Mouse (Mus musculus): ENCODE measurements around the gene Tnfsf13b. TPM values are rescaled to one million over a fixed set of nuclear protein-coding genes. Genes with fewer than 3 reads are reported as not detected.

The Tnfsf13b gene
- polyA plus RNA-seq, 1 experiment = 14.3 TPM

- TF ChIP-seq CTCF (IDR thresholded peaks at IDR 0.05; ENCODE audit: extremely low read depth, insufficient read length, insufficient replicate concordance, low read depth, low read length) = no peak
- TF ChIP-seq POLR2A (IDR thresholded peaks at IDR 0.05; ENCODE audit: low read depth, low read length) = peak; percentile 72; the same call in 1 of the 2 replicates
- under 1% methylated on average over 68 of the region's 68 CpGs for WGBS
- H3K27me3 ChIP-seq (ENCODE audit: control insufficient read depth, insufficient read depth, low read length) = no peaks in the 10 kb centered on the region
Measured at GRCm38 (mm10) chr8:9977573-9978314, 28.5 kb upstream of the Tnfsf13b start, which contains the start of the genes Lig4 and Abhd13. Gene Lig4, minus strand, starts transcription at chr8:9977686. Gene Abhd13, plus strand, starts transcription at chr8:9977707.

DNA sequence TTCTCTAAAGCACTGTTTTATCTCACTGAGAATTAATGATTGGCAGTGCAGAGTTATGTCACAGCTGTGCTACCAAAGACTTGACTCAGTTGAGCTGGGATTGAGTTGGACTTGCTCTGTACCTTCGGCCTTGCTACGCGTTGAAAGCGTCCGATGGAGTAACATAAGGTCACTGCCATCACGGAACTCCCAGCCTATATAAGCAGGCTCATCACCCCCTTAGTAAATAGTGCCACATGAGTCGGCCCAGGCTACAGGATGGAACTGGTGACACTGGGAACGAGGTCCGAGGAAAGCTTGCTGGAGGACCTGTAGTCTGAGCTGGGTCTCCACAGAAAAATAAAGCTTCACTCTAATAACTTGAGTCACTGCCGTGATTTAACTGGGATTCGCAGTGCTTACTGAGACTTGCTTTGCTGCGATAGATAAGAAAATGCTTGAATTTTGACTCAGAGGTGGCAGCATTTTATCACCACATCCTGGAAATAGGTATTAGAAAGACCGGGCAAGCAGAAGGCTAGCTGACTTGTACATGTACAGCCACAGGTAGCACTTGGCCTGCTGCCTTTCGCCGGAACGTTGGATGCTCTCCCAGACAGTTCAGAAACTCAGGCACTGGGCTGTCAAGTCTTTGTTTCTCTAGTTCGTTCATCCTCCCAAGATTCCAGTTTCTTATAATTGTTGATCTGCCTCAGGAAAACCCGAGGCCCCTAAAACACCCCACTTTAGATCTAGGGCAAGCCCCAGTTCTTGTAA lies 27.6 kb upstream of the Tnfsf13b start:
- Histone ChIP-seq H3K27me3 (ENCODE audit: control insufficient read depth, insufficient read depth, low read length) (no peaks in the 10 kb centered on the region), H3K36me3 (ENCODE audit: control insufficient read depth, insufficient read depth, low read length) (peaks cover 5% of the 10 kb centered on the region), H3K27ac (ENCODE audit: insufficient read depth, low read depth, low read length) (0 out of 2 replicates have a peak overlapping the region, but pooled peaks have one; percentile 34), H3K4me1 (ENCODE audit: control insufficient read depth, insufficient read depth, insufficient read length, low read length) (peaks cover 14% of the 10 kb centered on the region), H3K4me3 (ENCODE audit: low read depth, low read length) (peak overlapping the region; percentile 92)
- TF ChIP-seq CTCF (IDR thresholded peaks at IDR 0.05; ENCODE audit: extremely low read depth, insufficient read length, insufficient replicate concordance, low read depth, low read length) = no peak
- no peak for TF ChIP-seq POLR2A (IDR thresholded peaks at IDR 0.05; ENCODE audit: low read depth, low read length)
- WGBS = 22% methylated on average over 18 of the region's 18 CpGs

More at GRCm38 (mm10) chr8:9977573-9978314, 28.5 kb upstream of the Tnfsf13b start, which contains the start of the genes Lig4 and Abhd13:
- H3K36me3 ChIP-seq (ENCODE audit: control insufficient read depth, insufficient read depth, low read length) = peaks cover 11% of the 10 kb centered on the region
- H3K4me3 ChIP-seq (ENCODE audit: low read depth, low read length) = peak within 1 kb of the TSS; percentile 92
- H3K4me1 ChIP-seq (ENCODE audit: control insufficient read depth, insufficient read depth, insufficient read length, low read length) = peaks cover 14% of the 10 kb centered on the region
- peak within 1 kb of the TSS; percentile 34; the same call in 1 of the 2 replicates for H3K27ac ChIP-seq (ENCODE audit: insufficient read depth, low read depth, low read length)

- H3K27me3 ChIP-seq (ENCODE audit: control insufficient read depth, insufficient read depth, low read length) = no peaks in the 10 kb centered on the region
- peaks cover 14% of the 10 kb centered on the region for H3K4me1 ChIP-seq (ENCODE audit: control insufficient read depth, insufficient read depth, insufficient read length, low read length)
- no peak overlapping the region for H3K27ac ChIP-seq (ENCODE audit: insufficient read depth, low read depth, low read length)
- 28% methylated on average over 1 of the region's 1 CpGs for WGBS
- TF ChIP-seq POLR2A (IDR thresholded peaks at IDR 0.05; ENCODE audit: low read depth, low read length) (no peak), CTCF (IDR thresholded peaks at IDR 0.05; ENCODE audit: extremely low read depth, insufficient read length, insufficient replicate concordance, low read depth, low read length) (no peak)
- no peak overlapping the region for H3K4me3 ChIP-seq (ENCODE audit: low read depth, low read length)
- peaks cover 8% of the 10 kb centered on the region for H3K36me3 ChIP-seq (ENCODE audit: control insufficient read depth, insufficient read depth, low read length)
Measured at GRCm38 (mm10) chr8:9979746-9980145, 26.5 kb upstream of the Tnfsf13b start.

DNA sequence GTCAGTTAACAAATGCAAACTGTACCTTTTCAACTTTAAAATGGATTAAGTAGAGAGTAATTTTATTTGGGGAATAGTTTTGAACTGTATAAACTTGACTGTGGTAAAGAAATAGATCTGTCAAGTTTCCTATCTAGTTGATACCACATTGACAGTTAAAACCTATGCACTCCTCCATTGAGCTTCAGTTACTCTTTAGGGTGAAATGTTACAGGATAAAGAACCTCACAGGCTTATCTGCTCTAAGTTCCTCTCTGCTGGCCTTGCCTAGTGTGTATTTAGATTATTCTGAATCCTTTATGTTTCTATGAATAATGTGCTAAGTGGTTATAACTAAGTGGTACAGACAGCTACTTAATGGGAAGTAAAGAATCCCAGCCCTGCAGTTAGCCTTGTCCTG lies 26.1 kb upstream of the Tnfsf13b start:
- H3K4me3 ChIP-seq (ENCODE audit: low read depth, low read length) = no peak overlapping the region
- TF ChIP-seq CTCF (IDR thresholded peaks at IDR 0.05; ENCODE audit: extremely low read depth, insufficient read length, insufficient replicate concordance, low read depth, low read length) (no peak), POLR2A (IDR thresholded peaks at IDR 0.05; ENCODE audit: low read depth, low read length) (no peak)
- H3K4me1 ChIP-seq (ENCODE audit: control insufficient read depth, insufficient read depth, insufficient read length, low read length) = peaks cover 14% of the 10 kb centered on the region
- H3K27ac ChIP-seq (ENCODE audit: insufficient read depth, low read depth, low read length) = no peak overlapping the region
- H3K36me3 ChIP-seq (ENCODE audit: control insufficient read depth, insufficient read depth, low read length) = peaks cover 8% of the 10 kb centered on the region
- no peaks in the 10 kb centered on the region for H3K27me3 ChIP-seq (ENCODE audit: control insufficient read depth, insufficient read depth, low read length)

- Histone ChIP-seq H3K36me3 (ENCODE audit: control insufficient read depth, insufficient read depth, low read length) (no peaks in the 10 kb centered on the region), H3K27me3 (ENCODE audit: control insufficient read depth, insufficient read depth, low read length) (no peaks in the 10 kb centered on the region), H3K4me1 (ENCODE audit: control insufficient read depth, insufficient read depth, insufficient read length, low read length) (peaks cover 19% of the 10 kb centered on the region), H3K27ac (ENCODE audit: insufficient read depth, low read depth, low read length) (no peak overlapping the region), H3K4me3 (ENCODE audit: low read depth, low read length) (no peak overlapping the region)
- WGBS = 93% methylated on average over 7 of the region's 7 CpGs
- TF ChIP-seq CTCF (IDR thresholded peaks at IDR 0.05; ENCODE audit: extremely low read depth, insufficient read length, insufficient replicate concordance, low read depth, low read length) (no peak), POLR2A (IDR thresholded peaks at IDR 0.05; ENCODE audit: low read depth, low read length) (no peak)
Measured at GRCm38 (mm10) chr8:10004115-10004514, 2.2 kb upstream of the Tnfsf13b start.

DNA sequence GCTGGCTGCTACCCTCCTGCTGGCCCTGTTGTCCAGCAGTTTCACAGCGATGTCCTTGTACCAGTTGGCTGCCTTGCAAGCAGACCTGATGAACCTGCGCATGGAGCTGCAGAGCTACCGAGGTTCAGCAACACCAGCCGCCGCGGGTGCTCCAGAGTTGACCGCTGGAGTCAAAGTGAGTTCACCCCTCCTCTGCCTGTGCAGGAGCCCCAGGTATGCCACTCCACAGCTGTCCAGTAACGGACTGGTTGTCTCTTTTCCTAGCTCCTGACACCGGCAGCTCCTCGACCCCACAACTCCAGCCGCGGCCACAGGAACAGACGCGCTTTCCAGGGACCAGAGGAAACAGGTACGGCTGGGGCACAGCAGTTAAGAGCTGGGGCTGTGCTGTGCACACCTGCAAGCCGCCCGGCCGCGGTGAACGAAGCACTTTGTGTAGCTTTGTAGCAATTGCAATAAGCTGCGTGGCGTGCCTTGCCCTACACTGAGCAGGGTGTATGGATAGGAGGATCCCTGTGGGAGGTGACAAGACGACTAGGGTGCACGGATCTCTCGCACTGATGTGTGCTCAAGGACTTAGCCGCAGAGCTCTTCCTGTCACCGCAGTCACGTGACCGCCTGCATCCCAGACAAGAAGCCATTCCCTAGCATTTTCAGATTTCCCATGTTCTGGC lies 856 bp downstream of the Tnfsf13b start:
- peak overlapping the region; percentile 73 for H3K27ac ChIP-seq (ENCODE audit: insufficient read depth, low read depth, low read length)
- TF ChIP-seq CTCF (IDR thresholded peaks at IDR 0.05; ENCODE audit: extremely low read depth, insufficient read length, insufficient replicate concordance, low read depth, low read length) (no peak), POLR2A (IDR thresholded peaks at IDR 0.05; ENCODE audit: low read depth, low read length) (0 out of 2 replicates have a peak, but pooled peaks have one; percentile 5)
- WGBS = 4% methylated on average over 29 of the region's 29 CpGs

More for the DNA sequence above, 856 bp downstream of the Tnfsf13b start:
- Histone ChIP-seq H3K27me3 (ENCODE audit: control insufficient read depth, insufficient read depth, low read length) (no peaks in the 10 kb centered on the region), H3K4me1 (ENCODE audit: control insufficient read depth, insufficient read depth, insufficient read length, low read length) (peaks cover 19% of the 10 kb centered on the region), H3K36me3 (ENCODE audit: control insufficient read depth, insufficient read depth, low read length) (no peaks in the 10 kb centered on the region), H3K4me3 (ENCODE audit: low read depth, low read length) (peak overlapping the region; percentile 74)
